Mouse (Mus musculus): ENCODE measurements at regions not wholly inside any gene's neighbourhood (a gene's known extent, or its start where the extent isn't known, plus 50 kb on each side); places are given as distances from the start of the nearest gene placed in this dataset.

- no peak for DNase-seq (ENCODE audit: low spot score in 2 of 2)
These were observed 260.0 kb upstream of the Lyplal1 start for GRCm38 (mm10) chr1:186376906-186377623.

GRCm38 (mm10) chr1:186374009-186374649 lies 257.0 kb upstream of the Lyplal1 start:
- DNase-seq (ENCODE audit: low spot score in 2 of 2), result no peak

- DNase-seq (ENCODE audit: low spot score in 2 of 2), result no peak
These were observed 256.3 kb upstream of the Lyplal1 start for GRCm38 (mm10) chr1:186373386-186373785.

DNA sequence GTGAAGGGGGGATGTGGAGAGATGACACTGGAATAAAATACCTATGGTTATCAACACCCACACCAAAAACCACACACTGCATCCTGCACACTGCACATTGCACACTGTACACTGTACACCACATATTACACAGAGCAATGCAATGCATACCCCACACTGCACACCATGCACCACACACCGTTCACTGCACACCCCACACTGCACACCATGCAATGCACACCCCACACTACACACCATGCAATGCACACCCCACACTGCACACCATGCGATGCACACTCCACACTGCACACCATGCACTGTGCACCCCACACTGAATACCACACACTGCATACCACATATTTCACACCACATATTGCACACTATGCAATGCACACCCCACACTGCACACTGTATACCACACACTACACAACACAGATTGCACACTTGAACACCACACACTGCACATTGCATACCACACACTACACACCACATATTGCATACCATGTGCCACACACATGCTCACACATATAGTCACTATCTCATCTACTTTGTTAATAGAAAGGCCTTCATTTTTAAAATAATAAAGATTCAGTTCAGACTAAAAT lies 255.8 kb upstream of the Lyplal1 start:
- no peak for DNase-seq (ENCODE audit: low spot score in 2 of 2)

DNA sequence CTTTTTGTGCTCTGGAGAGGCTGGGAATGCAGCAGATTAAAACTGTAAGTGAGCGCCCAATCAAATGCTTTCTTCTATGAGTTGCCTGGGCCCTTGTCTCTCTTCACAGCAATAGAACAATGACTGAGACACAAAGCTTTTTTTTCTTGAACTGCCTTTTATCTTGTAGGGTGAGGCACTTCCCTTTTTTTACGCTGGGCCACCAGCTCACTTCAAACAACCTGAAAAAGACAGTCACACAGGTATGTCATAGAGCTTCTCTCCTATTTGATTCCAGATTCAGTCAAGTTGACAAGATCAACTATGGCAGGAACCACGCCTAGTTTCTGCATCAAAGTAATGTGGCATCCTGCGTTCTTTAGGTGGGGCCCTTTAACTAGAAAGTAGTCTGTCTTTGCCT lies 246.2 kb upstream of the Lyplal1 start:
- DNase-seq (ENCODE audit: low spot score in 2 of 2), result no peak

GRCm38 (mm10) chr1:186358011-186358670 lies 241.0 kb upstream of the Lyplal1 start:
- DNase-seq (ENCODE audit: low spot score in 2 of 2), result no peak

DNA sequence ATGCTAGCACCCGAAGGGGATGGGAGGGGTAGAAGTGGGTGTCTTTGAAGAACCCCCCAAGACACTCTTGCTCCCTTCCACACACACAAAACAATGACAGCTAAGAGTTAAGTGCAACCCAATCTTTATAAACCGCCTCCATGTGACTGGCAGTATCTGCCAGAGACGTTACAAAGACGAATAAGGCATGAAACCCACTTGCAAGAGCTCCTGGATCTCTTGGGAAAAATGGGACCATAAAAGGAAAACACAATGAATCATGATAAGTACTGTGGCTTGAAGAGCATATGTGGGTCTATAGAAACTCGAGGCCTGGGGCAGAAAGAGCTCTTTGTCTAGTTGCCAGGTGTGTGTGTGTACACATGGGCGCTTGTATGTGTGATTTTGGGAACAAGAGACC lies 237.6 kb upstream of the Lyplal1 start:
- DNase-seq (ENCODE audit: low spot score in 2 of 2), result no peak

- no peak for DNase-seq (ENCODE audit: low spot score in 2 of 2)
These were observed 237.0 kb upstream of the Lyplal1 start for GRCm38 (mm10) chr1:186354072-186354471.

DNA sequence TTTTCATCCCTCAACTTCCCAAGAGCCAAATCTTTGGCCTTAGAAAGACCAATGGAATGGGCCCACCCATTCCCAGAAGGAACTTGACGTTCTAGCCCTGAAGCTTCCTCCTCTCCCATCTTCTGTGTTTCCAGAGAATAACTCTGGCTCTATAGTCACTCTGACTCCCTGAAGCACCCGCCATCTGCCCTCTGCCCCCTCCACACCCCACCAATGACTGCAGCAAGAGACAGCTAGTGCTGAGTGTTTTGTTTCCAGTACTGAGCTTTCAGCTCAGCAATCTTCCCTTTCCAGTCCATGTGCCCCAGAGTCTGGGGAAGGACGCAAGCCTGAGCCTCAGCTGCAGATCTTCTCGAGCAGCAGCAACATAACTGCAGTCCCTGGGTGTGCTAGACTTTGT lies 233.3 kb upstream of the Lyplal1 start:
- DNase-seq (ENCODE audit: low spot score in 2 of 2), result no peak

DNA sequence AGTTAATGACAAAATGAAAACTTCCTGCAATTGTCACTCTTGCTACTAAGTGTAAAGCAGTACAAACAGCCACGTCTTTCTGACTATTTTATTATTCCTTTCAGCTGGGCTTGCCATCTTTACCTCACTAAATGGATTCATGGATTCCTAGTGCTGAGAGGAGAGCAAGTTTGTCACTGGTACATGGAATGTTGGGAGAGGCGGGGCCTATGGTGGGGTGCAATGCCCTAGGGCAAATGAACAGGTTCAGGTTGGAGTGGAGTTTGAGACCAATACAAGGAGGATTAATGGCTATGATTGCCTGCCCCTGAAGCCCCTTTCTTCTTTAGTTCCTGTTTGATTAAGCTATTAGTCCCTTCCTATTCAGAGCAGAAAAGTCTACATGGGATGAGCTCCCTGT lies 232.9 kb upstream of the Lyplal1 start:
- DNase-seq (ENCODE audit: low spot score in 2 of 2), result no peak

DNA sequence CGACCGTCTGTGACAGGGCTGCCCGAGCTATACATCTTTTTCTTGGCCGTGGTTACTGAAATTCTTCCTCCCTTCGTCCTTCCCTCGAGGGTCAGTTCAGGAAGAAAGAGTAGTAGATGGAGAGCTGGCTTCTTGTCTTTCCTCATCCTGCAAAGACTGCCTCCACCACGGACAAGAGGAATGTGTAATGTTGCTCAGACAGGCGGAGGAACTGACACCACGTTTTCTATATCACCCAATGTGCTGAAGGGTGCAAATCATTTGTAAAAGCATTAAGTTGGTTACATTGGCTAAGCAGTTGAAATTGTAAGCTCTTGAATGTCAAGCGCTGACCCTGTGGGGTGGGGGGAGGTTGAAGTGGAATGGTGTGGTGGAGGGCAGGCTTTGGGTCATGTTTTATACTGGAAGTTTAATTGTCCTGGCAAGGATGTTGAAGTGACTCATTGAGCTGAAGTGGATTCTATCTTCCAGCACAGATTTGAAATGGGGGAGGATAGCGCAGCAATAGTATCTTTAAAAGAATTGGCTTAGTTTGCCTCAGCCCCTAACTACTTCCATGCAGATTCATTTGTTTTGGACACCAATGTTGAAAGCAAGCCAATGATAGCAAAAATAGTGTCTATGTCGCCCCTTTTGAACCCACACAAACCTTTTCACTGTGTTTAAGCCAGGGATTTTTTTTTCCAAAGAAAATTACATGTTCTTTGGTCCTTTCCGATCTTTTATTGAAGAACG lies 230.5 kb upstream of the Lyplal1 start:
- no peak for DNase-seq (ENCODE audit: low spot score in 2 of 2)

DNA sequence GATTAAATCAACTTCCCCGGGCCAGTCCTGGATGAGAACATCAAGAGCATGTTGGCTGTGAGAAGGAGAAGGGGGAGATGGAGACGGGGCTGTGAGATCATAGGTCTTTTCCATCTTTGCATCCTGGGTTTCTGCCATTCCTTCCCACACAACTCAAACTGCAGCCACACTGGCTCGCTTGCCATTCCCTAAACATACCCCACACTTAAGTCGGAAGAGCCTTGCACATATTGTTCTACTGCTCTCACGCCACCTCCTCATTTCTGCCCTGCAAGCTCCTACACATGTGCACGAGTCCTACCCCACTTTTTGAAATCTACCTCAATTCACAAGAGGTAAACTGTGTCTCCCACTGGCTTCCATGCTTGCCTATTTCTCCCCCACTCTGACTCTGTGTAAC lies 228.3 kb upstream of the Lyplal1 start:
- DNase-seq (ENCODE audit: low spot score in 2 of 2), result no peak

DNA sequence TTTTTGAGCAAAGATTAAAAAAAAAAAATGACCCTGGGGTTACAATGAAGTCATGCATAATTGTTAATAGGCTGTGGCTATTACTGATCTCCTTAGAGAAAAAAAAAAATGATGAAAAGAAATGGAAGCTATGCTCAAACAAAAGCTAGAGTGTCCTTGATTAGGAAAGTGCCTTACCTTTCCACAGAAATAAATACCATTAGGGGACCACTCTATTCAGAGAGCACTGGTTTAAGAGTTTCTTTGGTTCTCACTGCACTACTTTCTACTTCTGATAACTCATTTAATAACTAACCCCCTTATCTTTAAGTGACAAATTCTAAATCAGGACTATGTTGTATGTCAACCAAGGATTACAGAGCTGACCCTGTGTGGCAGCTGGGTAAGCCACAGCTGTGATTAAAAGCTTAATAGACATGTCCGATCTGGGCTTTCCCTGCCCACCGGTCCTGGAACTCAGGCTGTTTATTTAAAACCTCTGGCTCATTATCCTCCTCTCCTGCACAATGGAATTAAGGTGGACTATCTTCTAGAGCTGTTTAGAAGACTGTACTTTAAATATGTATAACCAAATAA lies 225.9 kb upstream of the Lyplal1 start:
- DNase-seq (ENCODE audit: low spot score in 2 of 2), result no peak

GRCm38 (mm10) chr1:186342391-186342790 lies 225.3 kb upstream of the Lyplal1 start:
- no peak for DNase-seq (ENCODE audit: low spot score in 2 of 2)

DNA sequence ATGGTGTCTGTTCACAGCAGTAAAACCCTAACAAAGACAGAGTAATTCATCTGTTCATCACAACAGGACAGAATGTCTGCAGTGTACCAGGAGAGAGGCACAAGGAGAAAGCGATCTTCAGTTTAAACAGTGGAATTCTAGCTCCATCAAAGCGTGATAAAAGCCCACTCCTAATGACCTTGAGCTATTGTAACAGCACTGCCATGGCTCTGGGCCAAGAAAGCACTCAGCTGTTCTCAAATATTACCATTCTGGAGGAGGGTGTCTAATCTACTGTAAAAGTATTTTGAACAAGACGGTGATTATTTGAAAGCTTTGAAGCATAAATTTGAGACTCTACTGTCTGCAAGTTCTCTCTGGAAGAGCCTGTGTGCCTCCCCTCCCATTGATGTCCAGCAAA lies 224.8 kb upstream of the Lyplal1 start:
- no peak for DNase-seq (ENCODE audit: low spot score in 2 of 2)

GRCm38 (mm10) chr1:186340701-186341100 lies 223.6 kb upstream of the Lyplal1 start:
- DNase-seq (ENCODE audit: low spot score in 2 of 2), result no peak

- no peak for DNase-seq (ENCODE audit: low spot score in 2 of 2)
These were observed 200.2 kb upstream of the Lyplal1 start for GRCm38 (mm10) chr1:186317285-186317684.

DNA sequence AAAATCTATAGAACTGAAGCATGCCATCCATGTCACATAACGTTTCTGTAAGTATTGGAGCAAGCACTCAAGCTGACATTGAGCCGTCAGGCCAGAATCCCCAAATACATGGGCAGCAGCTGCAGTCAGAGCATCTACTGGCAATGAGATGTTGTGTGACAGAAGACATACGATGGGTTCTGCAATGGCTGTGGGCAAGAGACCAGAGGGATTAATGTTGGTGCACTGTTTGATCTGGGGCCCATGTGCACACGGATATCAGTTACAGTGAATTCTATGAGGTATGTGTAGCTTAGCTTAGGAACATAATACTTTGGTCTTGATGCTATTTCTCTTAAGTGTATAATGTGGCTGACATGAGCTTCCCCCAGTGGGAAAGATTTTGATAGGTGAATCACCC lies 197.1 kb upstream of the Lyplal1 start:
- no peak for DNase-seq (ENCODE audit: low spot score in 2 of 2)

DNA sequence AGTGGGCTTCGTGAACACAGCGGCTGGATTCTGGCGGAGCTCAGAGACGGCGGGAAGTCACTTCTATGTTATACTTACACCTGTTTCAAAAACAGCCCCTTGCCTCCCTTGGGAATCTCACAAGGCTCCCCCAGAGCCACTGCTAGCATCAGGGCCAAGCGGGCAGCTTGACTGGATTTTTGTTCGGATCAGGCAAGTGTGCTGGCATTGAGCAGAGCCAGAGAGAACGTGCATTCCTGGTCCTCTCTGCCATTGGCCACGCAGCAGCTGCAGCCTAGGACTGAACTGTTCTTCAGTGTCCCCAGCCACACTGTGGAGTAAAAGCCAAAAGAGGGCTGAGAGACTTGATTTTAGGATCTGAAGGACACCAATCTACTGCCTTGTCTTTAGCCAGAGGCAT lies 195.6 kb upstream of the Lyplal1 start:
- no peak for DNase-seq (ENCODE audit: low spot score in 2 of 2)

DNA sequence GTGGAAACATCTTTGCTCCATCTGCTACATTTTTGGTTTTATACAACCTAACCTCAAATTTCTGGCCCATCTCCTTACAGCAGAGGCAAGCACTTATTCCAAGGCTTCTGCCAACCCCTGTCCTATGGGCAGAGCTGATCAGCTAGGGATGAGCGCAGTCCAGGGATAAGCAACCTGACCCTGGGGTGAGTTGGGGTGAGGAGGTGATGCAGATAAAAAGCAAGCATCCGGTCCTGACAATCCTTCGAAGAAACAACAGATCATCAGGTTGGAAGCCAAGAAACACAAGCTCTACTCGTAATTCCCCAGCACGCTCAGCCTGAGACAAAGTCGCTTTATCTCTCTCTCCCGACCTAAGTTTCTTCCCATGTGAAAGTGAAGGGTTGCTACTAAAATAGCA lies 194.9 kb upstream of the Lyplal1 start:
- no peak for DNase-seq (ENCODE audit: low spot score in 2 of 2)

GRCm38 (mm10) chr1:186307627-186308026 lies 190.5 kb upstream of the Lyplal1 start:
- DNase-seq (ENCODE audit: low spot score in 2 of 2), result no peak

DNA sequence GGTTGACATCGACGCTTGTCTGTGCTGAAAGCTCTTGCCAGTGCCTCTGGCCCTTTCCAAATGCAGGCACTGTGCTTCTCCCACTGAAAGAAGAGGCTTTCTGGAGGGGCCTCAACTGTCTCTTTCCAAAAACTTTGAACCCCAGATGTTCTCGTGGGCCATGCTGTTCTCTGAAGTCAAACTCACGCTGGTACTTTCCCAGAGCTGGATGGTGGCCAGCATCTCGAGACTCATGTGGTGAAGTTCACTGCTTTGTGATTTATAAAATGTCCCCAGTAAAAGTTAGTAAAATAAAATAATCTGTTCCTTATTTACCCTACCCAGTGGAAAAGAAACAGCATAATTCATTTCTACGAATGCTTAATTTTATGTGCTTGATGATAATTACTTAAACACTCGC lies 180.4 kb upstream of the Lyplal1 start:
- DNase-seq (ENCODE audit: low spot score in 2 of 2), result no peak
